Mouse (Mus musculus) gastrocnemius, postnatal 4 days (tissue): Measurements from ENCODE around the gene Slc6a18. TPM values are rescaled to one million over a fixed set of nuclear protein-coding genes. Genes with fewer than 3 reads are reported as not detected.
A peak's percentile ranks its signal among the peaks of the same experiment; 100 is the strongest.

Experiments
- DNase-seq, 2 experiments: peaks; one replicate each; pipeline ENCODE4 v3.0.0; 2021 to 2022; ENCODE audit warnings: low spot score in 2 of 2, mixed read lengths in 2 of 2
- total RNA-seq, 2 experiments: library from RNA; stranded (reverse); gene quantifications; 2 replicates each; pipeline ENCODE4 v1.2.3; 2021

The Slc6a18 gene
- total RNA-seq, 2 experiments from 2014 or later = 0.56 to 1.6 TPM

DNA sequence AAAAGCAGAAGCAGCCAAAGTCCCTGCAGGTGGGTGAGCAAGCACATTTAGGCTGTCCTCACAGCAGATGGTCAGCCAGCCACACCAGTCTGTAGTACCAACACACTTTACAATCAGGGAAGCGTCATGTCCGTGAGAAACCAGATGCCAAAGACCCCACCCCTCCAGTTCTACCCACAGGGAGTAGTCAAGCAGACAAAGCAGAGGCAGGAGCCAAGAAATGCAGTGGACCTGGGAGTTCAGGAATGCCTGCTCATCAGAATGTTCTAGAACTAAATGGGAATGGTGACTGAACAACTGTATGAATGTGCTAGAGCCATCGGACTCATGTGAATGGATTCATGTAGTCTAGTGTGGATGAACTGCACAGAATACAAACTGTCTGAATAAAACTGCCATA lies 9.8 kb upstream of the Slc6a18 start:
- DNase-seq = no peak

- DNase-seq = no peak
Measured at GRCm38 (mm10) chr13:73685502-73685901, 7.7 kb upstream of the Slc6a18 start.

GRCm38 (mm10) chr13:73684412-73684811 lies 6.6 kb upstream of the Slc6a18 start:
- DNase-seq = no peak

GRCm38 (mm10) chr13:73683682-73684081 lies 5.9 kb upstream of the Slc6a18 start:
- no peak for DNase-seq

- DNase-seq = no peak
Measured at GRCm38 (mm10) chr13:73682226-73682625, 4.4 kb upstream of the Slc6a18 start.

GRCm38 (mm10) chr13:73680394-73680793 lies 2.6 kb upstream of the Slc6a18 start:
- no peak for DNase-seq

GRCm38 (mm10) chr13:73679311-73679710 lies 1.5 kb upstream of the Slc6a18 start:
- DNase-seq = no peak

GRCm38 (mm10) chr13:73675161-73675560 lies 2.7 kb downstream of the Slc6a18 start:
- DNase-seq = no peak

- DNase-seq = no peak
Measured at GRCm38 (mm10) chr13:73660163-73660695, 17.6 kb downstream of the Slc6a18 start.

GRCm38 (mm10) chr13:73658953-73659352 lies 18.9 kb downstream of the Slc6a18 start:
- no peak for DNase-seq

- DNase-seq = no peak
Measured at GRCm38 (mm10) chr13:73654976-73655375, 22.8 kb downstream of the Slc6a18 start.

GRCm38 (mm10) chr13:73653266-73653665 lies 24.6 kb downstream of the Slc6a18 start:
- DNase-seq = no peak

DNA sequence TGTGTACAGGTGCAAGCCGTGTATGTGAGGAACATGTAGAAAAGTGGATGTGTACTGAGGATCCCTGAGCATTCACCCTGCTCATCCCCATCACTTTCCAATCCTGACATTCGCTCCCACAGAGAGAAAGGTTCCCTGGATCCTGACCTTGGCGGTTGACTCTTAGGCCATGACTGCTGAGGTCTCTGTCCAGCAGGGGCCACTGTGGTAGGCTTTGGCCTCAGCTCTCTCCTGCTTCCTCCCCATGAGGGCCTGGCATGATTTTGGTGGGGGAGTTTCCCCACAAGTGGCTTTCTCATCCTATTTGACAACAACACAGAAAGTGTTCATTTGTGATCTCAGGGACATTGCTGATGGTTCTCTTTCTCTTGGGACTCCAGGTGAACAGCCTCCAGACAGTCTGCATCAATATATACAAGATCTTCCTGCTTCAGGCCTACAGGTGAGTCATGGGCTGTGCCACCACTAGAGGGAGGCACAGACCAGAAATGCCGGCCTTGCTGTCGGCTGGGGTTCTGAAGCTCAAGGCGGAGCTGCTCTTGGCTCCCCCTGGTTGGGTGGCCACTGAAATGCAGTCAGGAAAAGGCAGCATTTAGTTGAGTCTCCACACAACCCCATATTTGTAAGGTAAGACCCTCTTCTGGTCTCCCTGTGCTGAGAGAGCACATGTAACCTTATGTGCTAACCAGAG lies 31.3 kb downstream of the Slc6a18 start:
- DNase-seq = no peak

- DNase-seq = no peak
Measured at GRCm38 (mm10) chr13:73641296-73641695, 36.5 kb downstream of the Slc6a18 start.

GRCm38 (mm10) chr13:73637826-73638225 lies 40.0 kb downstream of the Slc6a18 start:
- no peak for DNase-seq

GRCm38 (mm10) chr13:73631837-73632236 lies 46.0 kb downstream of the Slc6a18 start:
- DNase-seq = no peak

GRCm38 (mm10) chr13:73628586-73629113 lies 49.2 kb downstream of the Slc6a18 start:
- DNase-seq = no peak

GRCm38 (mm10) chr13:73626745-73627549 lies 50.9 kb downstream of the Slc6a18 start, which contains the start of gene Tert:
TSS of gene Tert (plus strand) at chr13:73626911.
- DNase-seq = peak in 1 of 2 experiments; percentile 38

DNA sequence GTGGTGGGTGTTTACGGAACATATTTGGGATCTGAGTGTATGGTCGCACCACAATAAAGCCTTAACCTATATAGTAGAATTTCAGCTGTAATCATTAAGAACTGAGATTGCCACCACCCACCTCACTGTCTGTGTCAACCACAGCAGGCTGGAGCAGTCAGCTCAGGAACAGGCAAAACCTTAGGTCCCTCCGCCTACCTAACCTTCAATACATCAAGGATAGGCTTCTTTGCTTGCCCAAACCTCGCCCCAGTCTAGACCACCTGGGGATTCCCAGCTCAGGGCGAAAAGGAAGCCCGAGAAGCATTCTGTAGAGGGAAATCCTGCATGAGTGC lies 51.4 kb downstream of the Slc6a18 start:
- no peak for DNase-seq

- no peak for DNase-seq
Measured at GRCm38 (mm10) chr13:73620637-73621036, 57.2 kb downstream of the Slc6a18 start.

GRCm38 (mm10) chr13:73618406-73618805 lies 59.4 kb downstream of the Slc6a18 start:
- no peak for DNase-seq
